Mouse (Mus musculus): ENCODE results near the gene Osbpl11. TPM values are rescaled to one million over a fixed set of nuclear protein-coding genes. Genes with fewer than 3 reads are reported as not detected.
"Not testable (repeated sequence)": the region's sequence is repeated elsewhere in the genome, so short reads cannot be mapped to it uniquely, and the experiment has no call there.

Gene Osbpl11
- polyA plus RNA-seq, 1 experiment from 2014 or later = 19.8 TPM

- no peak overlapping the region for H3K4me2 ChIP-seq (replicated peaks)
- no peak for ATAC-seq
Measured at GRCm38 (mm10) chr16:33216313-33217003, 31.6 kb downstream of the Osbpl11 start.

GRCm38 (mm10) chr16:33217553-33218085, 32.7 kb downstream of the Osbpl11 start:
- H3K4me2 ChIP-seq (replicated peaks); H3K27ac ChIP-seq; ATAC-seq; H3K27me3 ChIP-seq; H3K9ac ChIP-seq (replicated peaks); H3K4me3 ChIP-seq (replicated peaks); H3K9me3 ChIP-seq: not testable (repeated sequence)
- Histone ChIP-seq H3K36me3 (peaks cover 46% of the 10 kb centered on the region), H3K4me1 (replicated peaks) (peaks cover 14% of the 10 kb centered on the region)
- WGBS = 84% methylated on average over 2 of the region's 3 CpGs

More at GRCm38 (mm10) chr16:33216313-33217003, 31.6 kb downstream of the Osbpl11 start:
- WGBS = 52% methylated on average over 9 of the region's 9 CpGs
- Histone ChIP-seq H3K27ac (0 out of 2 replicates have a peak overlapping the region, but pooled peaks have one; percentile 14), H3K4me3 (replicated peaks) (no peak overlapping the region), H3K36me3 (peaks cover 50% of the 10 kb centered on the region), H3K9me3 (no peaks in the 10 kb centered on the region), H3K9ac (replicated peaks) (no peak overlapping the region), H3K27me3 (no peaks in the 10 kb centered on the region), H3K4me1 (replicated peaks) (peaks cover 14% of the 10 kb centered on the region)

- Histone ChIP-seq H3K9me3 (no peaks in the 10 kb centered on the region), H3K27ac (no peak overlapping the region), H3K36me3 (peaks cover 54% of the 10 kb centered on the region), H3K27me3 (no peaks in the 10 kb centered on the region), H3K4me1 (replicated peaks) (no peaks in the 10 kb centered on the region), H3K4me3 (replicated peaks) (no peak overlapping the region), H3K4me2 (replicated peaks) (no peak overlapping the region), H3K9ac (replicated peaks) (no peak overlapping the region)
- 92% methylated on average over 3 of the region's 3 CpGs for WGBS
- ATAC-seq = no peak
Measured at GRCm38 (mm10) chr16:33222482-33222881, 37.6 kb downstream of the Osbpl11 start.

- Histone ChIP-seq H3K27ac (no peak overlapping the region), H3K4me2 (replicated peaks) (no peak overlapping the region), H3K9me3 (no peaks in the 10 kb centered on the region), H3K4me3 (replicated peaks) (no peak overlapping the region), H3K27me3 (no peaks in the 10 kb centered on the region), H3K9ac (replicated peaks) (no peak overlapping the region), H3K4me1 (replicated peaks) (no peaks in the 10 kb centered on the region), H3K36me3 (peaks cover 62% of the 10 kb centered on the region)
- no peak for ATAC-seq
- WGBS = 96% methylated on average over 5 of the region's 5 CpGs
Measured at GRCm38 (mm10) chr16:33224381-33224780, 39.5 kb downstream of the Osbpl11 start.

GRCm38 (mm10) chr16:33234128-33234527, 49.3 kb downstream of the Osbpl11 start:
- WGBS = 72% methylated on average over 12 of the region's 12 CpGs
- no peaks in the 10 kb centered on the region for H3K27me3 ChIP-seq
- no peaks in the 10 kb centered on the region for H3K4me1 ChIP-seq (replicated peaks)
- H3K9ac ChIP-seq (replicated peaks) = no peak overlapping the region
- no peak overlapping the region for H3K27ac ChIP-seq
- H3K36me3 ChIP-seq = peaks cover 57% of the 10 kb centered on the region
- ATAC-seq = no peak
- H3K4me2 ChIP-seq (replicated peaks) = no peak overlapping the region
- no peaks in the 10 kb centered on the region for H3K9me3 ChIP-seq
- no peak overlapping the region for H3K4me3 ChIP-seq (replicated peaks)

- Histone ChIP-seq H3K36me3 (peaks cover 61% of the 10 kb centered on the region), H3K27me3 (no peaks in the 10 kb centered on the region), H3K4me1 (replicated peaks) (no peaks in the 10 kb centered on the region), H3K4me3 (replicated peaks) (no peak overlapping the region), H3K4me2 (replicated peaks) (no peak overlapping the region), H3K9ac (replicated peaks) (no peak overlapping the region), H3K27ac (no peak overlapping the region), H3K9me3 (no peaks in the 10 kb centered on the region)
- WGBS = 83% methylated on average over 6 of the region's 6 CpGs
- ATAC-seq = no peak
Measured at GRCm38 (mm10) chr16:33236151-33236550, 51.3 kb downstream of the Osbpl11 start.

GRCm38 (mm10) chr16:33239305-33239704, 54.4 kb downstream of the Osbpl11 start:
- Histone ChIP-seq H3K9ac (replicated peaks) (no peak overlapping the region), H3K27me3 (no peaks in the 10 kb centered on the region), H3K4me2 (replicated peaks) (no peak overlapping the region), H3K36me3 (peaks cover 76% of the 10 kb centered on the region), H3K4me3 (replicated peaks) (no peak overlapping the region), H3K9me3 (no peaks in the 10 kb centered on the region), H3K27ac (no peak overlapping the region), H3K4me1 (replicated peaks) (no peaks in the 10 kb centered on the region)
- WGBS = 93% methylated on average over 2 of the region's 2 CpGs
- ATAC-seq = no peak

- H3K27ac ChIP-seq = no peak overlapping the region
- H3K9me3 ChIP-seq = no peaks in the 10 kb centered on the region
- no peak for ATAC-seq
- H3K4me1 ChIP-seq (replicated peaks) = no peaks in the 10 kb centered on the region
- no peak overlapping the region for H3K4me2 ChIP-seq (replicated peaks)
- H3K27me3 ChIP-seq = no peaks in the 10 kb centered on the region
- H3K4me3 ChIP-seq (replicated peaks) = no peak overlapping the region
- peaks cover 68% of the 10 kb centered on the region for H3K36me3 ChIP-seq
- WGBS = 90% methylated on average over 6 of the region's 6 CpGs
- no peak overlapping the region for H3K9ac ChIP-seq (replicated peaks)
Measured at GRCm38 (mm10) chr16:33242046-33242445, 57.2 kb downstream of the Osbpl11 start.

- ATAC-seq = peak; percentile 40; the same call in 1 of the 2 replicates
- no peak overlapping the region for H3K9ac ChIP-seq (replicated peaks)
- no peak overlapping the region for H3K27ac ChIP-seq
Measured at GRCm38 (mm10) chr16:33244136-33244691, 59.3 kb downstream of the Osbpl11 start.

GRCm38 (mm10) chr16:33244933-33245470, 60.1 kb downstream of the Osbpl11 start:
- Histone ChIP-seq H3K9ac (replicated peaks) (no peak overlapping the region), H3K36me3 (peaks cover 45% of the 10 kb centered on the region), H3K27me3 (no peaks in the 10 kb centered on the region), H3K4me3 (replicated peaks) (no peak overlapping the region), H3K9me3 (no peaks in the 10 kb centered on the region), H3K4me2 (replicated peaks) (no peak overlapping the region), H3K27ac (no peak overlapping the region), H3K4me1 (replicated peaks) (no peaks in the 10 kb centered on the region)
- WGBS = 96% methylated on average over 9 of the region's 9 CpGs
- ATAC-seq = no peak

More at GRCm38 (mm10) chr16:33244136-33244691, 59.3 kb downstream of the Osbpl11 start:
- Histone ChIP-seq H3K4me1 (replicated peaks) (no peaks in the 10 kb centered on the region), H3K9me3 (no peaks in the 10 kb centered on the region), H3K4me3 (replicated peaks) (no peak overlapping the region), H3K4me2 (replicated peaks) (no peak overlapping the region), H3K36me3 (peaks cover 52% of the 10 kb centered on the region), H3K27me3 (no peaks in the 10 kb centered on the region)
- WGBS = 94% methylated on average over 6 of the region's 6 CpGs

GRCm38 (mm10) chr16:33246526-33246925, 61.7 kb downstream of the Osbpl11 start:
- H3K27ac ChIP-seq = no peak overlapping the region
- peaks cover 6% of the 10 kb centered on the region; the same call in 1 of the 2 replicates for H3K4me1 ChIP-seq (replicated peaks)
- H3K9me3 ChIP-seq = no peaks in the 10 kb centered on the region
- ATAC-seq = no peak
- H3K9ac ChIP-seq (replicated peaks) = no peak overlapping the region
- peaks cover 30% of the 10 kb centered on the region for H3K36me3 ChIP-seq
- H3K27me3 ChIP-seq = no peaks in the 10 kb centered on the region
- no peak overlapping the region for H3K4me3 ChIP-seq (replicated peaks)
- 87% methylated on average over 5 of the region's 5 CpGs for WGBS
- no peak overlapping the region for H3K4me2 ChIP-seq (replicated peaks)

- Histone ChIP-seq H3K4me1 (replicated peaks) (peaks cover 7% of the 10 kb centered on the region), H3K36me3 (peaks cover 26% of the 10 kb centered on the region), H3K4me2 (replicated peaks) (no peak overlapping the region), H3K9me3 (no peaks in the 10 kb centered on the region), H3K4me3 (replicated peaks) (no peak overlapping the region), H3K27ac (no peak overlapping the region), H3K27me3 (no peaks in the 10 kb centered on the region), H3K9ac (replicated peaks) (no peak overlapping the region)
- 80% methylated on average over 2 of the region's 2 CpGs for WGBS
- no peak for ATAC-seq
Measured at GRCm38 (mm10) chr16:33247006-33247405, 62.1 kb downstream of the Osbpl11 start.
